Mouse (Mus musculus): ENCODE results near the gene Sacm1l.

Sacm1l gene

GRCm38 (mm10) chr9:123529392-123530157 is at the start of gene Sacm1l:
Sacm1l (plus strand) TSS chr9:123529759.
- DNase-seq (ENCODE audit: low spot score in 2 of 2) = peak; percentile 94 to 99

DNA sequence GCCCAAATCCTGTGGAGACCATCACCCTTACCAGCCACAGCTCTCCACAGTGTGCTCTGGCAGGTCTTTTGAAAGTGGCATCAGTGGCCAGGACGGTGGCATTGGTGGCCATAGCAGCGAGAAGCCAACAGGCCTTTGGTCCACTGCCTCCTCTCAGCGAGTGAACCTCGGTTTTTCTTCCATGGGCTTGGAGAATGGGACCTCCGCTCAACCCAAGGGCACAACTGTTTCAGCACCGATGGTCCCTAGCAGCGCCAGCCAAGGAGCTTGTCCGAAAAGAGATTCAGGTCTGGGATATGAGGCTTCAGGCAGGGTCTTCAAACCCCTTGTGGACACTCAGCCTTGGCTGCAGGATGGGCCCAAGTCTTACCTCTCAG is 49.7 kb upstream of the Sacm1l start:
- peak; percentile 33 to 68 for DNase-seq (ENCODE audit: low spot score in 2 of 2)

- DNase-seq (ENCODE audit: low spot score in 2 of 2) = peak; percentile 56 to 57
These were observed 49.2 kb upstream of the Sacm1l start for GRCm38 (mm10) chr9:123480253-123480921.

GRCm38 (mm10) chr9:123481136-123481535 is 48.4 kb upstream of the Sacm1l start:
- peak; percentile 52 to 72 for DNase-seq (ENCODE audit: low spot score in 2 of 2)

DNA sequence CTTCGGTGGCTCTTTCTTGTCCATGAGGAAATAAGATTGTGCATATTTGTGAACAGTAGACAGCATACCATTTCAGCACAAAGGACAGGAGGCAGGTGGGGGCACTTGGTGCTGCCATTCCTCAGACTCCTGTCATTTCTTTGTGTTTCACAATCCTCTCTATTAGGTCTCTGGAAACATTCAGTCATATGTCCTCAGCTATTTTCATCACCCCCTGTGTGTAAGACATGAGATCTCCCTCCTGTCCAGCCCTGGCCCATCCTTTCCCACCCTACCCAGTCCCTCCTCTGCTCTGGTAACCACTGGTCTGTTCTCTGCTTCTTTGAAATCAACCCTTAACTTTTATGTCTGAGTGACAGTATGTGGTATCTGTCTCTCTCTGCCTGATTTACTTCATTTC is 46.0 kb upstream of the Sacm1l start:
- no peak for DNase-seq (ENCODE audit: low spot score in 2 of 2)

DNA sequence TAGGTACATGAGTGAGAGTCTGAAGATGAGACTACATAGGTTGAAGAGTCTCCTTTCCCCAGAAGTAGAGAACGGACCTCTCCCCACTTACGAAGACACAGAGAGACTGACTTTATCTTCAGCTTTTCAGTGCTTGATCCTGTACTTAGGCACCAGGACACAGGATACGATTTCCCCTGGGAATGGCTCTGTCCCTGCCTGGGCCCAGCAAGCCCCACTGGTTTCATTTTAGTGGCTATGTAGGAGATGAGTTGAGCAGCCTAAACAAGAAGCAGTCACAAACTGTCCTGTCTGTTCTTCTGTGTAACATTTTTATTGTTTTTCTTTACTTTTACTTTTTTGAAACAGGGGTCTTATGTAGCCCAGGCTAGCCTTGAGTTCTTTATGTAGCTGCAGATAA is 44.7 kb upstream of the Sacm1l start:
- no peak for DNase-seq (ENCODE audit: low spot score in 2 of 2)

DNA sequence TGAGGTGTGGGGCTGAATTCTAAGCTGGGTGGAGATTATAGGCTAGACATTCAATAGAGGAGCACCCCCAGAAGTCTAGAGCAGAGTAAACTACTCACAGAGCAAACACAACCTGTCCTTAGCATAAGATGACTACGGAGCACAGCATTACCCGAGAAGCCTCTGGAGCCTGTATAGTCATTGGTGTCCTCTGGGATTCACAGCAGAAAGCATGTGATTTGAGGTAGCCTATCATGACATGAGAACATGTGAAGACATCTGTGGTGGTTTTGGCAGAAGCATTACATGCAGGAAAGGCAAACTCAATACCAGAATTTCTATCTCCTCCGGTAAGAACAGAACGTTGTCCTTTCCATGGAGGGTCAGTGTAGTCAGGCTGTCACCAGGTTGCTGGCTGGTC is 44.0 kb upstream of the Sacm1l start:
- no peak for DNase-seq (ENCODE audit: low spot score in 2 of 2)

GRCm38 (mm10) chr9:123486635-123487034 is 42.9 kb upstream of the Sacm1l start:
- no peak for DNase-seq (ENCODE audit: low spot score in 2 of 2)

GRCm38 (mm10) chr9:123489073-123489472 is 40.5 kb upstream of the Sacm1l start:
- DNase-seq (ENCODE audit: low spot score in 2 of 2) = no peak

- no peak for DNase-seq (ENCODE audit: low spot score in 2 of 2)
These were observed 39.7 kb upstream of the Sacm1l start for GRCm38 (mm10) chr9:123489727-123490343.

DNA sequence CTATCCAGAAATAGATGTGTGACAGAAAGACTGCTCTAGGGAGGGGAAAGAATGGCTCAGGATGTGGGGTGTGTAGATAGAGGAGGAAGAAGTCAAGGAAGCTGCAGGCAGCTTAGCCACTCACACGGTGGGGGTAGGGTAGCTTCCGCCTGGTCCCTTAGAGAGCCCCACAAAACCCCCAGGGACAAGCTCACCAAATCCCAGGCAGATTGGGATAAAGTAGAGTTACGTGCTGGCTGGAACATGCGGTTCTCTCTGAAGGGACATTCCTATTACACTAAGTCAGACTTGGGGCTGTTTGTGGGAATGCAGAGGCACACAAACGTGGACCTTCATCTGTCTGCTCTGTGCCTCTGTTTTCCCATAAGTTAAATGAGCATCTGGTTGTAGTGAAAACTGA is 38.6 kb upstream of the Sacm1l start:
- no peak for DNase-seq (ENCODE audit: low spot score in 2 of 2)

GRCm38 (mm10) chr9:123491917-123492585 is 37.5 kb upstream of the Sacm1l start:
- DNase-seq (ENCODE audit: low spot score in 2 of 2) = peak in 1 of 2 experiments; percentile 59

- no peak for DNase-seq (ENCODE audit: low spot score in 2 of 2)
These were observed 32.9 kb upstream of the Sacm1l start for GRCm38 (mm10) chr9:123496665-123497064.

DNA sequence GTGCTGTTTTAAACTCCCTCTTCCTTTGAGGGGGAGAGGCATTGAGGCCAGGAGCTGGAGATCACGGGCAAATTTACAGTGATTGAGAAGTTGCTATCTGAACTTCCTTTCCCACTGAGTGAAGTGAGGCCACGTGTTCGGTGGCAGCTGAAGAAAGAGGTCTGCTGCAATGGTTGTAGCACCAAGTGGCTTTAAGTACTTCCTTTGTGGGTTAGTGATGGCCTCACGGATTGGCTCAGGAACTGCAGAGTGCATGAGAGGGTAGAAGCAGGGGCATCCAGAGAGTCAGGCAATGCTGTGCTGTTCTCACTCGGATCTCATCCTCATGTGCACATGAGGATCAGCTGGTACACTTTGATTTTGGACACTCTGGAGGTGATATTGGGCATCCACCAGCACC is 31.7 kb upstream of the Sacm1l start:
- no peak for DNase-seq (ENCODE audit: low spot score in 2 of 2)

- DNase-seq (ENCODE audit: low spot score in 2 of 2) = no peak
These were observed 29.1 kb upstream of the Sacm1l start for GRCm38 (mm10) chr9:123500480-123500879.

DNA sequence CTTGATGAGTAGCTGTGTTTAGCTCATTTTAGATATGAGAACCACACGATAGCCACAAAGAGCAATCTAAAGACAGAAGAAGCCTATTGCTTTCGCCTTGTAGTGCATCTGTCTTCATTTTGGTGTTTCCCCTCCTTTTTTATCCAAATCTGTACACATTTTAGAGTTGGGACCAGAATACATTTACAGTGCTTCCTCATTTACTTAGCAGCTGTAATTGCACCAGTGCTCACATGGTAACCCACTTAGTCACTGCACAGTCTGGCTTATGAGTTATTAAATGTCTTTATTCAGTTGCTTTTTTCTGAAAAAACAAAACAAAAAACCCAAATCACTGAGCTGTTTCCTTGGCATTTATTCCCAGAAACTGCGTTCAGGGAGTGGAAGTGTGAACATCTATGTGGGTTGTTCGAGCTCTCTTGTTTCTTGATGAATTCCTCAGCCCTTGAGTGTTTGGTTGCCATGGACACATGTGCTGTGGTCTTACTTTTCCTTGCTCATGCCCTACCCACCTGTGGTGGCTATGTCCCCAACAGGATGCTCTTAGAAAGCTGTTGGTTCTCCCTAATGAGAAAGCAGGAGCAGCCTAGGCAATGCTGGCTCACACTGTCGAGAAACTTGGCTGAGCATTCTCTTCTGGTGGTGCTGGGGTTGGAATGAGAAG is 26.3 kb upstream of the Sacm1l start:
- DNase-seq (ENCODE audit: low spot score in 2 of 2) = no peak

- DNase-seq (ENCODE audit: low spot score in 2 of 2) = peak in 1 of 2 experiments; percentile 67
These were observed 25.2 kb upstream of the Sacm1l start for GRCm38 (mm10) chr9:123504325-123504724.

GRCm38 (mm10) chr9:123505598-123505997 is 24.0 kb upstream of the Sacm1l start:
- no peak for DNase-seq (ENCODE audit: low spot score in 2 of 2)

DNA sequence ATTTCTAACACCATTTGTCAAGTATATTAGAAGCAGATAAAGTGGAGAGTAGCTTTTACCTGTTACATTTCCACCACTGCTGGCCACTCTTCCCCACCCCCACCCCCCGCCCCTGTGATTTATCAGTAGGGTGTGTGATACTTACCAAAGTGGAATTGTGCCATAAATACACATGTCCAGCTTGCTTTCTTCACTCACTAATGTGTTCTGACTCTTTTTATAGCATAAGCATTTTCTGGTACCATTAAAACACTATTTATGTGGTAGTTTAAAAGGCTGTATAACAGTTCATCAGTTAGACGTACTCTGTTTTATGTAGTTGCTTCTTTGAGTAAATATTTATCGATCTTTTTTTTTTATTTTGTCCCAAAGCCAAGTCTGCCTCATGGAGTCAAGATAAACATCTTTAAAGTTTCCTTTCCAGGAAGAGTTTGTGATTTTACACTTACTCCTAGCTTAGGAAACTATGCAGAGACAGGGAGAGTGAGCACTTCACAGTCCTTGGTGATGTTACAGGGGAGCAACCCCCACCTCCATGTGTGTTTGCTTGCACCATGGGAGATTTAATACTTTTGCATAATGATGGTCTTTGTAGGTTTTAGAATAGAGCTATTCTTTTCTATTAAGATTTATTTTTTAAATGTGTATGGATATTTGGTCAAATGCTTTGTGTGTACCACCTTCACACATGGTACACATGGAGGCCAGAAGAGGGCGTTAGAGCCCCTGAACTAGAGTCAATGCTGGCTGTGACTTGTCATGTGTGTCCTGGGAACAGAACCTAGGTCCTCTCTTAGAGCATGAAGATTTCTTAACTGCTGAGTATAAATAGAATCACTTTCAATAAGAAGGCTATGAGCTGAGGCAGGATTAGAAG is 23.1 kb upstream of the Sacm1l start:
- no peak for DNase-seq (ENCODE audit: low spot score in 2 of 2)

DNA sequence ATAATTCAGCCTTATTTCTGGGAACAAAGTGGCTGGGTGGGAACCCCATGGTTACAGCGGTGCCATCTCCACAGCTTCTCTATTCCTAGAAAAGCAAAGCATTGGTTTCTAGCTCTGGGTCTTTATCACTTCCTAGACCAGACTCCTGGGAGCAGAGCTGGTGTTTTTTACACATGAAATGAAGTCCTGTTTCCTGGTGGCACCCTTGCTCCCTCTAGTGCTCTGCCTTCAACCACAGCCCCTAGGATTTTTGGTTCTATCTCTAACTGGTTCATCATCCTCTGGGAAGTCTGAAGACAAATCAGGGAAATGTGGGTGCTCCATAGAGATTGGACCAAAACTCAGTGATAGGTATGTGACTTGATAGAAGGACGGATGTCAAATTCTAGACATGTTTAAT is 22.2 kb upstream of the Sacm1l start:
- DNase-seq (ENCODE audit: low spot score in 2 of 2) = no peak

DNA sequence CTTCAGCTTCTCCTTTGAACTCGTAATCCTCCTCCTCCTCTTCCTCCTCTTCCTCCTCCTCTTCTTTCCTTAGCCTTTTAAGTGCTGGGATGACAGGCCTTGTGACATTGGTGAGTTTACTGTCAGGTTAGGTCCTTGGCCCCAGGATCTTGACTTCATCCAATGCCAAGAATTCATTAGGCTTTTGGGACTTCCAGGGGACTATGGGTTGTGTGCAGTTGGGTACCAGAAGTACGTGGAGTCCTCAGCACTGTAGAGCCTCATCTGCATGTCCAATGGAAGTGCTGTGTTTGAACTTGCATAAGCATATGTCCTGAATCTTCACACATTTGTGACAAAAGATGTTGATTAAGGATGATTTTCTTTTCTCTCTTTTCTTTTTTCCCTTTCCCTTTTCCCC is 20.6 kb upstream of the Sacm1l start:
- no peak for DNase-seq (ENCODE audit: low spot score in 2 of 2)
